Mouse (Mus musculus) erythroblast, embryonic 14.5 days (primary cell): Measurements from ENCODE around the gene Pnkp. TPM values are rescaled to one million over a fixed set of nuclear protein-coding genes. Genes with fewer than 3 reads are reported as not detected.

ENCODE experiments used
- H3K27me3 ChIP-seq: 2 replicates; pipeline ENCODE4 v1.6.1; 2012; ENCODE audit warnings: inconsistent platforms; ENCODE audit not compliant: control insufficient read depth
- H3K36me3 ChIP-seq: 2 replicates; pipeline ENCODE4 v1.6.1; 2012; ENCODE audit warnings: mild to moderate bottlenecking, inconsistent platforms; ENCODE audit not compliant: control insufficient read depth
- H3K4me1 ChIP-seq: 2 replicates; pipeline ENCODE4 v1.6.1; 2012; ENCODE audit warnings: inconsistent platforms; ENCODE audit not compliant: control insufficient read depth
- H3K4me3 ChIP-seq: replicated peaks from 2 replicates; pipeline ENCODE3; 2012; ENCODE audit warnings: moderate library complexity, mild to moderate bottlenecking, inconsistent platforms
- H3K9me3 ChIP-seq: 2 replicates; pipeline ENCODE4 v1.6.1; 2012; ENCODE audit warnings: low read length, inconsistent platforms, mixed read lengths; ENCODE audit not compliant: control insufficient read depth
- GATA1 ChIP-seq: IDR thresholded peaks from 2 replicates; pipeline ENCODE4 v1.6.1; 2012; ENCODE audit warnings: low read length, inconsistent platforms, mixed read lengths
- TAL1 ChIP-seq: IDR thresholded peaks from 3 replicates; pipeline ENCODE4 v1.6.1; 2012; ENCODE audit warnings: low read length, inconsistent platforms, mixed read lengths
- polyA plus RNA-seq: library from polyadenylated mRNA; stranded (reverse); fragments of >175 nt; gene quantifications from 2 replicates; pipeline ENCODE4 v1.2.3, GENCODE M21; 2012

Pnkp gene
- polyA plus RNA-seq, 1 experiment: 4.5 TPM

- no peaks in the 10 kb centered on the region for H3K27me3 ChIP-seq
- TF ChIP-seq GATA1 (no peak), TAL1 (no peak)
- peak overlapping the region; percentile 35 for H3K4me3 ChIP-seq
- peaks cover 87% of the 10 kb centered on the region for H3K36me3 ChIP-seq
- H3K4me1 ChIP-seq: peaks cover 63% of the 10 kb centered on the region
- no peaks in the 10 kb centered on the region for H3K9me3 ChIP-seq
Observed at GRCm38 (mm10) chr7:44901230-44901722, 44.3 kb downstream of the Pnkp start.

DNA sequence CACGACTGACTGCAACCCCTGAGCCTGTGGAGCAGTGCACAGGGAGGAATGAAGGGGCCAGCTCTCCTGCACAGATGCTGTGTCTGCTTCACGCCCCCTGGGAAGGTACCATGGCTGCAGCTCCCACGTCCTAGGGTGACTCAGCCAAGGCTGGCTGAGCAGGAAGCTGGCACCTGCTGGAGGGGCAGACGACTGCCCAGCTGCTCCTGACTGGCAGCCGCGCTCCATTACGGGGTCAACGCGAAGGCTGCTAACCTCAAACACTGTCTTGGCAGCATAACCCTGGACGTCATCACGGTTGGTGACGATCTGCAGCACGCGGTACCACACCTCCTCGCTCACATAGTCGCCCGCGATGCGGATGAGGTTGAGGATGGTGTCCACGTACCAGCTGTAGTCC lies 48.5 kb downstream of the Pnkp start:
- H3K27me3 ChIP-seq: no peaks in the 10 kb centered on the region
- peaks cover 100% of the 10 kb centered on the region for H3K36me3 ChIP-seq
- H3K4me3 ChIP-seq: no peak overlapping the region
- H3K9me3 ChIP-seq: no peaks in the 10 kb centered on the region
- H3K4me1 ChIP-seq: peaks cover 22% of the 10 kb centered on the region
- TF ChIP-seq GATA1: no peak
- no peak for TF ChIP-seq TAL1

GRCm38 (mm10) chr7:44908706-44909476 lies 52.0 kb downstream of the Pnkp start:
- TF ChIP-seq GATA1 (no peak), TAL1 (no peak)

More at GRCm38 (mm10) chr7:44908706-44909476, 52.0 kb downstream of the Pnkp start:
- Histone ChIP-seq H3K27me3 (no peaks in the 10 kb centered on the region), H3K4me1 (peaks cover 1% of the 10 kb centered on the region), H3K9me3 (no peaks in the 10 kb centered on the region), H3K36me3 (peaks cover 100% of the 10 kb centered on the region), H3K4me3 (no peak overlapping the region)

Other genes starting within 250 kb of the Pnkp start
- under 0.01 TPM in 1 of 2 replicates, not detected in the other for gene Myh14, start 186.3 kb upstream of the Pnkp start, polyA plus RNA-seq
- not detected in 2 replicates for gene Izumo2, start 148.4 kb upstream of the Pnkp start, polyA plus RNA-seq
- gene Vrk3, start 108.7 kb upstream of the Pnkp start, polyA plus RNA-seq: 16.3 and 18.4 TPM in 2 replicates
- gene Zfp473, start 106.1 kb upstream of the Pnkp start, polyA plus RNA-seq: 0.03 and 0.07 TPM in 2 replicates
- 6.9 and 10.5 TPM in 2 replicates for gene Nup62, start 41.1 kb upstream of the Pnkp start, polyA plus RNA-seq
- 0.12 and 0.13 TPM in 2 replicates for gene Il4i1, start 40.8 kb upstream of the Pnkp start, polyA plus RNA-seq
- gene Atf5, start 40.5 kb upstream of the Pnkp start, polyA plus RNA-seq: 9.7 and 12.0 TPM in 2 replicates
- gene Akt1s1, start 8.1 kb upstream of the Pnkp start, polyA plus RNA-seq: 33.5 and 36.8 TPM in 2 replicates
- gene Tbc1d17, start 8.1 kb upstream of the Pnkp start, polyA plus RNA-seq: 7.7 and 10.0 TPM in 2 replicates
- gene Ptov1, start 12.6 kb downstream of the Pnkp start, polyA plus RNA-seq: 7.3 and 8.9 TPM in 2 replicates
- 46.3 and 51.9 TPM in 2 replicates for gene Med25, start 35.6 kb downstream of the Pnkp start, polyA plus RNA-seq
- gene Fuz, start 38.9 kb downstream of the Pnkp start, polyA plus RNA-seq: 2.6 TPM in 2 replicates
- gene Ap2a1, start 72.4 kb downstream of the Pnkp start, polyA plus RNA-seq: 48.1 and 53.1 TPM in 2 replicates
- gene Tsks, start 86.1 kb downstream of the Pnkp start, polyA plus RNA-seq: not detected in 2 replicates
- 0.05 and 0.07 TPM in 2 replicates for gene Cpt1c, start 117.7 kb downstream of the Pnkp start, polyA plus RNA-seq
- gene Prmt1, start 129.4 kb downstream of the Pnkp start, polyA plus RNA-seq: 4.3 and 4.9 TPM in 2 replicates
- gene Irf3, start 140.5 kb downstream of the Pnkp start, polyA plus RNA-seq: 10.4 and 10.6 TPM in 2 replicates
- gene Bcl2l12, start 141.6 kb downstream of the Pnkp start, polyA plus RNA-seq: 6.1 and 6.4 TPM in 2 replicates
- 29.6 and 31.0 TPM in 2 replicates for gene Scaf1, start 159.2 kb downstream of the Pnkp start, polyA plus RNA-seq
- 0.45 and 0.53 TPM in 2 replicates for gene Rras, start 160.8 kb downstream of the Pnkp start, polyA plus RNA-seq
- gene Prr12, start 195.7 kb downstream of the Pnkp start, polyA plus RNA-seq: 1.6 and 2.9 TPM in 2 replicates
- gene Nosip, start 205.3 kb downstream of the Pnkp start, polyA plus RNA-seq: 12.5 and 14.9 TPM in 2 replicates
- 3.0 and 3.6 TPM in 2 replicates for gene Prrg2, start 205.5 kb downstream of the Pnkp start, polyA plus RNA-seq
- 0.86 and 0.91 TPM in 2 replicates for gene Rcn3, start 235.1 kb downstream of the Pnkp start, polyA plus RNA-seq
- 1.0 TPM in 2 replicates for gene Fcgrt, start 246.7 kb downstream of the Pnkp start, polyA plus RNA-seq